Mouse (Mus musculus) liver, adult 2 months (tissue): ENCODE measurements around the gene Kcnk10. TPM values are rescaled to one million over a fixed set of nuclear protein-coding genes. Genes with fewer than 3 reads are reported as not detected.

Experiments used
- DNase-seq: peaks from one replicate; pipeline ENCODE4 v3.0.0-alpha.2; 2011; ENCODE audit warnings: low read depth, low spot score; ENCODE audit errors: extremely low read depth
- H3K27ac ChIP-seq: fragments of 200-500 bp; replicated peaks from 2 replicates; pipeline ENCODE4 v1.5.1; 2012; ENCODE audit warnings: low read depth, mild to moderate bottlenecking, control low read depth, inconsistent platforms, low read length; ENCODE audit not compliant: insufficient read depth
- H3K27me3 ChIP-seq: fragments of 200-500 bp; 2 replicates; pipeline ENCODE4 v1.6.1; 2012; ENCODE audit warnings: mild to moderate bottlenecking, moderate library complexity, low read length, inconsistent platforms; ENCODE audit not compliant: control insufficient read depth, insufficient read depth
- H3K36me3 ChIP-seq: fragments of 200-500 bp; 2 replicates; pipeline ENCODE4 v1.6.1; 2012; ENCODE audit warnings: low read length, inconsistent platforms; ENCODE audit not compliant: control insufficient read depth, insufficient read depth
- H3K4me1 ChIP-seq: fragments of 200-500 bp; 2 replicates; pipeline ENCODE4 v1.6.1; 2011; ENCODE audit warnings: low read length; ENCODE audit not compliant: control insufficient read depth, insufficient read depth
- H3K4me3 ChIP-seq: fragments of 200-500 bp; 2 replicates; pipeline ENCODE4 v1.5.1; 2011; ENCODE audit warnings: low read depth, mild to moderate bottlenecking, control low read depth, low read length, moderate library complexity; ENCODE audit not compliant: insufficient read depth
- H3K79me2 ChIP-seq: fragments of 200-500 bp; 2 replicates; pipeline ENCODE4 v1.6.1; 2012; ENCODE audit warnings: inconsistent platforms, mild to moderate bottlenecking, low read length, moderate library complexity; ENCODE audit not compliant: control insufficient read depth, insufficient read depth
- H3K9ac ChIP-seq: fragments of 200-500 bp; 2 replicates; pipeline ENCODE4 v1.6.1; 2012; ENCODE audit warnings: low read depth, mild to moderate bottlenecking, control low read depth, inconsistent platforms, low read length
- CTCF ChIP-seq: fragments of 200-500 bp; IDR thresholded peaks from 2 replicates; pipeline ENCODE4 v1.5.1; 2011; ENCODE audit warnings: low read depth, low read length, control low read depth
- POLR2A ChIP-seq: fragments of 200-500 bp; IDR thresholded peaks from 2 replicates; pipeline ENCODE4 v1.6.1; 2011; ENCODE audit warnings: low read length, control low read depth; ENCODE audit not compliant: insufficient read depth; ENCODE audit errors: extremely low read depth
- WGBS: fragments of 180-500 bp; shearing (Covaris S2); methylation state at CpG from one replicate; pipeline ENCODE4 v1.1.7; 2018; 5-methylcytosine and 5-hydroxymethylcytosine counted together
- polyA plus RNA-seq: library from polyadenylated mRNA; depleted of rRNA; stranded (reverse); fragments of >200 nt; gene quantifications from 2 replicates; pipeline ENCODE4 v1.2.3, GENCODE M21; 2012
- total RNA-seq: library from RNA; depleted of rRNA; stranded (reverse); fragments of >200 nt; gene quantifications from 2 replicates; pipeline ENCODE4 v1.2.3, GENCODE M21; 2014

Gene Kcnk10
- total and polyA plus RNA-seq, 2 experiments = 0.49 to 1.1 TPM

- Histone ChIP-seq H3K36me3 (no peaks in the 10 kb centered on the region), H3K4me1 (peaks cover 3% of the 10 kb centered on the region; the same call in 1 of the 2 replicates), H3K4me3 (peak overlapping the region; percentile 35; the same call in 1 of the 2 replicates), H3K9ac (no peak overlapping the region), H3K27ac (no peak overlapping the region), H3K27me3 (peaks cover 21% of the 10 kb centered on the region), H3K79me2 (no peaks in the 10 kb centered on the region)
- TF ChIP-seq CTCF (no peak), POLR2A (no peak)
- under 1% methylated on average over 83 of the region's 84 CpGs for WGBS
- no peak for DNase-seq
These were observed 3.5 kb downstream of the Kcnk10 start for GRCm38 (mm10) chr12:98574353-98575194.

GRCm38 (mm10) chr12:98573317-98574270, 4.5 kb downstream of the Kcnk10 start:
- no peak overlapping the region for H3K4me3 ChIP-seq
- TF ChIP-seq POLR2A (no peak), CTCF (no peak)
- WGBS = 17% methylated on average over 25 of the region's 25 CpGs
- no peaks in the 10 kb centered on the region for H3K36me3 ChIP-seq
- H3K79me2 ChIP-seq = no peaks in the 10 kb centered on the region
- peaks cover 20% of the 10 kb centered on the region for H3K27me3 ChIP-seq
- H3K4me1 ChIP-seq = peaks cover 3% of the 10 kb centered on the region; the same call in 1 of the 2 replicates
- DNase-seq = peak; percentile 70
- no peak overlapping the region for H3K27ac ChIP-seq
- no peak overlapping the region for H3K9ac ChIP-seq

GRCm38 (mm10) chr12:98571896-98572680, 6.0 kb downstream of the Kcnk10 start:
- Histone ChIP-seq H3K79me2 (no peaks in the 10 kb centered on the region), H3K36me3 (no peaks in the 10 kb centered on the region), H3K4me3 (no peak overlapping the region), H3K27ac (no peak overlapping the region), H3K9ac (no peak overlapping the region), H3K27me3 (peaks cover 16% of the 10 kb centered on the region), H3K4me1 (peaks cover 3% of the 10 kb centered on the region; the same call in 1 of the 2 replicates)
- WGBS = 48% methylated on average over 8 of the region's 8 CpGs
- no peak for DNase-seq
- TF ChIP-seq POLR2A (no peak), CTCF (no peak)

- Histone ChIP-seq H3K4me3 (no peak overlapping the region), H3K4me1 (peaks cover 2% of the 10 kb centered on the region; the same call in 1 of the 2 replicates), H3K9ac (no peak overlapping the region), H3K27me3 (peaks cover 5% of the 10 kb centered on the region), H3K27ac (no peak overlapping the region), H3K36me3 (no peaks in the 10 kb centered on the region), H3K79me2 (no peaks in the 10 kb centered on the region)
- DNase-seq = no peak
- TF ChIP-seq CTCF (no peak), POLR2A (no peak)
- 64% methylated on average over 6 of the region's 6 CpGs for WGBS
These were observed 8.7 kb downstream of the Kcnk10 start for GRCm38 (mm10) chr12:98569380-98569779.

GRCm38 (mm10) chr12:98567877-98568276, 10.2 kb downstream of the Kcnk10 start:
- Histone ChIP-seq H3K36me3 (no peaks in the 10 kb centered on the region), H3K27me3 (peaks cover 2% of the 10 kb centered on the region; the same call in 1 of the 2 replicates), H3K79me2 (no peaks in the 10 kb centered on the region), H3K4me3 (no peak overlapping the region), H3K27ac (no peak overlapping the region), H3K9ac (no peak overlapping the region), H3K4me1 (no peaks in the 10 kb centered on the region)
- no peak for TF ChIP-seq POLR2A
- TF ChIP-seq CTCF = no peak
- no peak for DNase-seq
- 78% methylated on average over 6 of the region's 6 CpGs for WGBS
